Mouse (Mus musculus): ENCODE data around the gene Kdm4b.

The Kdm4b gene

GRCm38 (mm10) chr17:56300186-56300585, 25.7 kb upstream of the Kdm4b start, which contains the start of gene Arrdc5:
Gene Arrdc5 (minus strand): TSS chr17:56300286.
- no peak for DNase-seq

- DNase-seq, result peak in 1 of 2 experiments; percentile 35
Observed at GRCm38 (mm10) chr17:56302363-56302996, 23.4 kb upstream of the Kdm4b start.

- DNase-seq, result peak; percentile 69 to 76
Observed at GRCm38 (mm10) chr17:56303160-56303846, 22.6 kb upstream of the Kdm4b start, which contains the start of gene Uhrf1. Gene Uhrf1 (plus strand): TSS chr17:56303321.

GRCm38 (mm10) chr17:56303847-56304586, 21.8 kb upstream of the Kdm4b start:
- DNase-seq, result peak; percentile 92 to 95

GRCm38 (mm10) chr17:56304718-56305117, 21.1 kb upstream of the Kdm4b start:
- DNase-seq, result no peak

- no peak for DNase-seq
Observed at GRCm38 (mm10) chr17:56305156-56305555, 20.7 kb upstream of the Kdm4b start.

GRCm38 (mm10) chr17:56305826-56306225, 20.0 kb upstream of the Kdm4b start:
- peak in 1 of 2 experiments; percentile 59 for DNase-seq

GRCm38 (mm10) chr17:56308088-56308487, 17.8 kb upstream of the Kdm4b start:
- DNase-seq, result peak; percentile 63 to 73

- DNase-seq, result no peak
Observed at GRCm38 (mm10) chr17:56309191-56309945, 16.5 kb upstream of the Kdm4b start.

GRCm38 (mm10) chr17:56324419-56324818, 1.4 kb upstream of the Kdm4b start:
- no peak for DNase-seq

- no peak for DNase-seq
Observed at GRCm38 (mm10) chr17:56326153-56327147, 588 bp downstream of the Kdm4b start.

GRCm38 (mm10) chr17:56329267-56329666, 3.4 kb downstream of the Kdm4b start:
- DNase-seq, result no peak

- no peak for DNase-seq
Observed at GRCm38 (mm10) chr17:56330345-56330744, 4.5 kb downstream of the Kdm4b start.

GRCm38 (mm10) chr17:56331256-56331655, 5.4 kb downstream of the Kdm4b start:
- DNase-seq, result no peak

- DNase-seq, result no peak
Observed at GRCm38 (mm10) chr17:56332987-56333386, 7.1 kb downstream of the Kdm4b start.

GRCm38 (mm10) chr17:56337190-56337589, 11.3 kb downstream of the Kdm4b start:
- DNase-seq, result peak; percentile 69 to 76

- no peak for DNase-seq
Observed at GRCm38 (mm10) chr17:56337791-56338190, 11.9 kb downstream of the Kdm4b start.

- peak in 1 of 2 experiments; percentile 50 for DNase-seq
Observed at GRCm38 (mm10) chr17:56338909-56339308, 13.0 kb downstream of the Kdm4b start.

- DNase-seq, result no peak
Observed at GRCm38 (mm10) chr17:56340717-56341116, 14.9 kb downstream of the Kdm4b start.

- no peak for DNase-seq
Observed at GRCm38 (mm10) chr17:56343466-56343865, 17.6 kb downstream of the Kdm4b start.

- no peak for DNase-seq
Observed at GRCm38 (mm10) chr17:56345364-56345763, 19.5 kb downstream of the Kdm4b start.

GRCm38 (mm10) chr17:56348128-56348527, 22.3 kb downstream of the Kdm4b start:
- no peak for DNase-seq
